Mouse (Mus musculus) retina, embryonic 14.5 days (tissue): ENCODE data around the gene Nectin2.

ENCODE experiments used
- DNase-seq: peaks from one replicate; pipeline ENCODE4 v3.0.0-alpha.2; 2015; ENCODE audit warnings: low spot score

The Nectin2 gene

GRCm38 (mm10) chr7:19745971-19746370 lies 4.3 kb downstream of the Nectin2 start:
- no peak for DNase-seq

GRCm38 (mm10) chr7:19744590-19745385 lies 5.5 kb downstream of the Nectin2 start:
- peak; percentile 31 for DNase-seq

- DNase-seq = no peak
These were observed 6.5 kb downstream of the Nectin2 start for GRCm38 (mm10) chr7:19743791-19744190.

GRCm38 (mm10) chr7:19742468-19742867 lies 7.8 kb downstream of the Nectin2 start:
- no peak for DNase-seq

GRCm38 (mm10) chr7:19741329-19742031 lies 8.8 kb downstream of the Nectin2 start:
- DNase-seq = no peak

GRCm38 (mm10) chr7:19740269-19740668 lies 10.0 kb downstream of the Nectin2 start:
- no peak for DNase-seq

GRCm38 (mm10) chr7:19738771-19739170 lies 11.5 kb downstream of the Nectin2 start:
- no peak for DNase-seq

GRCm38 (mm10) chr7:19736389-19737057 lies 13.8 kb downstream of the Nectin2 start:
- no peak for DNase-seq

GRCm38 (mm10) chr7:19734178-19734666 lies 16.1 kb downstream of the Nectin2 start:
- no peak for DNase-seq

GRCm38 (mm10) chr7:19726541-19726940 lies 23.7 kb downstream of the Nectin2 start:
- DNase-seq = no peak

- DNase-seq = no peak
These were observed 26.1 kb downstream of the Nectin2 start for GRCm38 (mm10) chr7:19724167-19724566.

- DNase-seq = no peak
These were observed 27.5 kb downstream of the Nectin2 start for GRCm38 (mm10) chr7:19722754-19723195.

GRCm38 (mm10) chr7:19719200-19719599 lies 31.1 kb downstream of the Nectin2 start:
- no peak for DNase-seq

- no peak for DNase-seq
These were observed 31.9 kb downstream of the Nectin2 start for GRCm38 (mm10) chr7:19718297-19718952.

GRCm38 (mm10) chr7:19717346-19717745 lies 32.9 kb downstream of the Nectin2 start:
- no peak for DNase-seq

GRCm38 (mm10) chr7:19716822-19717221 lies 33.5 kb downstream of the Nectin2 start:
- DNase-seq = no peak

GRCm38 (mm10) chr7:19716055-19716682 lies 34.1 kb downstream of the Nectin2 start:
- no peak for DNase-seq

- peak; percentile 100 for DNase-seq
These were observed 34.8 kb downstream of the Nectin2 start, which contains the start of gene Tomm40 for GRCm38 (mm10) chr7:19715239-19716054. TSS of gene Tomm40 (minus strand) at chr7:19715438.

- DNase-seq = no peak
These were observed 35.4 kb downstream of the Nectin2 start for GRCm38 (mm10) chr7:19714836-19715235.

GRCm38 (mm10) chr7:19713598-19713997 lies 36.7 kb downstream of the Nectin2 start:
- DNase-seq = no peak

GRCm38 (mm10) chr7:19713196-19713595 lies 37.1 kb downstream of the Nectin2 start:
- DNase-seq = peak; percentile 59
